Mouse (Mus musculus): ENCODE measurements around the gene Vsx1.

GRCm38 (mm10) chr2:150648300-150648895, 40.8 kb downstream of the Vsx1 start:
- no peak for TF ChIP-seq CHD1 (IDR thresholded peaks at IDR 0.05; ENCODE audit: low read depth, low read length)
- no peak for TF ChIP-seq USF1 (IDR thresholded peaks at IDR 0.05; ENCODE audit: low read depth, low read length)
- TF ChIP-seq USF2 (conservative IDR thresholded peaks at IDR 0.05; ENCODE audit: low read depth, low read length) = no peak
- TF ChIP-seq CTCF (conservative IDR thresholded peaks at IDR 0.05 in 1 of 2, IDR thresholded peaks at IDR 0.05 in 1 of 2; ENCODE audit: low read depth in 2 of 2, low read length in 2 of 2) = no peak
- TF ChIP-seq ZC3H11A (IDR thresholded peaks at IDR 0.05; ENCODE audit: low read depth, low read length) = no peak
- TF ChIP-seq SMC3 (IDR thresholded peaks at IDR 0.05; ENCODE audit: low read depth, low read length) = no peak
- TF ChIP-seq MAX (IDR thresholded peaks at IDR 0.05; ENCODE audit: low read length) = no peak
- no peak for TF ChIP-seq JUND (conservative IDR thresholded peaks at IDR 0.05; ENCODE audit: low read depth, low read length)
- no peak for TF ChIP-seq TCF12 (IDR thresholded peaks at IDR 0.05; ENCODE audit: low read depth, low read length)
- TF ChIP-seq NRF1 (IDR thresholded peaks at IDR 0.05; ENCODE audit: low read depth, low read length) = no peak
- no peak for TF ChIP-seq MXI1 (IDR thresholded peaks at IDR 0.05; ENCODE audit: low read depth, low read length)
- TF ChIP-seq POLR2AphosphoS2 (IDR thresholded peaks at IDR 0.05; ENCODE audit: low read depth, low read length) = no peak
- no peak for TF ChIP-seq POLR2A (IDR thresholded peaks at IDR 0.05; ENCODE audit: low read depth, low read length)
- no peak for TF ChIP-seq CHD2 (IDR thresholded peaks at IDR 0.05; ENCODE audit: low read length)
